Mouse (Mus musculus): ENCODE data around the gene Ndrg3.

- TF ChIP-seq CTCF (IDR thresholded peaks at IDR 0.05; ENCODE audit: control insufficient read depth, insufficient read depth, insufficient read length), result no peak
- no peak for TF ChIP-seq MAX (IDR thresholded peaks at IDR 0.05)
- TF ChIP-seq CEBPB (IDR thresholded peaks at IDR 0.05; ENCODE audit: low read depth), result no peak
- TF ChIP-seq USF1 (IDR thresholded peaks at IDR 0.05; ENCODE audit: low read depth), result no peak
These were observed 58.4 kb downstream of the Ndrg3 start for GRCm38 (mm10) chr2:156933426-156933825.
